Mouse (Mus musculus) stomach, postnatal 0 days (tissue): ENCODE results near the gene Thrsp.

Source experiments
- CTCF ChIP-seq: IDR thresholded peaks from 2 replicates; pipeline ENCODE4 v1.5.1; 2016; ENCODE audit warnings: antibody characterized with exemption, low read depth, mild to moderate bottlenecking, moderate library complexity
- EP300 ChIP-seq: optimal IDR thresholded peaks from 2 replicates; pipeline ENCODE3; 2016; ENCODE audit warnings: antibody characterized with exemption

GRCm38 (mm10) chr7:97387561-97388147 lies 29.9 kb downstream of the Thrsp start:
- no peak for TF ChIP-seq CTCF
- TF ChIP-seq EP300: no peak
